23 mouse cellular contexts compared by ENCODE assay signal in genomic region chr14:117426116-117426515, GRCm38 (mm10).
DNase-seq lines count a peak whose midpoint lies in the region; ATAC-seq and TF ChIP-seq lines count a peak whose summit lies in the region.
"Had no signal": no experiment of that assay in that cellular context is flagged by ENCODE, and none has a peak within 500 bp of the region (broad histone marks: within the 10 kb centered on the region; RNA-seq: fewer than 3 reads in every experiment).

No protein-coding gene starts in this region.

- no peaks in the 10 kb centered on the region for H3K36me3 ChIP-seq in forebrain, postnatal 0 days (ENCODE audit: insufficient read depth)
- no peaks in the 10 kb centered on the region for H3K36me3 ChIP-seq in forebrain, embryonic 12.5 days (replicated peaks)
- H3K36me3 ChIP-seq in midbrain, embryonic 13.5 days, result no peaks in the 10 kb centered on the region
- no peaks in the 10 kb centered on the region for H3K36me3 ChIP-seq in midbrain, embryonic 16.5 days (ENCODE audit: control insufficient read depth, insufficient read depth, low read length)
- no peaks in the 10 kb centered on the region for H3K36me3 ChIP-seq in embryonic facial prominence, embryonic 14.5 days (ENCODE audit: control insufficient read depth, insufficient read depth, low read length)
- H3K36me3 ChIP-seq: heart, embryonic 15.5 days; limb, embryonic 13.5 days; liver, embryonic 13.5 days; lung, embryonic 15.5 days had no signal

- H3K4me2 ChIP-seq in forebrain, postnatal 0 days (ENCODE audit: low read depth), result no peak overlapping the region
- H3K4me2 ChIP-seq in forebrain, embryonic 12.5 days, result no peak overlapping the region
- no peak overlapping the region for H3K4me2 ChIP-seq in midbrain, embryonic 13.5 days (replicated peaks)
- H3K4me2 ChIP-seq in midbrain, embryonic 16.5 days (ENCODE audit: low read length), result no peak overlapping the region
- 0 out of 2 replicates have a peak overlapping the region, but pooled peaks have one; percentile 4 for H3K4me2 ChIP-seq in embryonic facial prominence, embryonic 14.5 days (ENCODE audit: low read depth, low read length)
- H3K4me2 ChIP-seq: heart, embryonic 15.5 days; limb, embryonic 13.5 days; liver, embryonic 13.5 days; lung, embryonic 15.5 days had no signal

- no peaks in the 10 kb centered on the region for H3K9me3 ChIP-seq in forebrain, postnatal 0 days (ENCODE audit: low read length)
- H3K9me3 ChIP-seq in forebrain, embryonic 12.5 days, result peaks cover 3% of the 10 kb centered on the region; the same call in 1 of the 2 replicates
- H3K9me3 ChIP-seq in midbrain, embryonic 13.5 days, result peaks cover 5% of the 10 kb centered on the region; the same call in 1 of the 2 replicates
- no peaks in the 10 kb centered on the region for H3K9me3 ChIP-seq in midbrain, embryonic 16.5 days (replicated peaks; ENCODE audit: control insufficient read depth, low read length, poor library complexity, severe bottlenecking)
- no peaks in the 10 kb centered on the region for H3K9me3 ChIP-seq in embryonic facial prominence, embryonic 14.5 days (ENCODE audit: control insufficient read depth, low read length)
- H3K9me3 ChIP-seq: heart, embryonic 15.5 days; limb, embryonic 13.5 days; liver, embryonic 13.5 days; lung, embryonic 15.5 days had no signal

- TF ChIP-seq CTCF in forebrain, postnatal 0 days (IDR thresholded peaks at IDR 0.05; ENCODE audit: low read depth), result no peak

- H3K4me3 ChIP-seq in forebrain, postnatal 0 days (ENCODE audit: low read depth, low read length), result no peak overlapping the region
- H3K4me3 ChIP-seq in forebrain, embryonic 12.5 days (replicated peaks), result no peak overlapping the region
- no peak overlapping the region for H3K4me3 ChIP-seq in midbrain, embryonic 13.5 days (replicated peaks)
- H3K4me3 ChIP-seq in midbrain, embryonic 16.5 days (ENCODE audit: low read depth, low read length), result no peak overlapping the region
- H3K4me3 ChIP-seq in embryonic facial prominence, embryonic 14.5 days (ENCODE audit: low read depth, low read length), result no peak overlapping the region
- H3K4me3 ChIP-seq: heart, embryonic 15.5 days; layer of hippocampus, adult 2 months; limb, embryonic 13.5 days; liver, embryonic 13.5 days; lung, embryonic 15.5 days had no signal

- H3K27me3 ChIP-seq in forebrain, postnatal 0 days (ENCODE audit: insufficient read depth, low read length), result no peaks in the 10 kb centered on the region
- H3K27me3 ChIP-seq in forebrain, embryonic 12.5 days, result no peaks in the 10 kb centered on the region
- H3K27me3 ChIP-seq in midbrain, embryonic 13.5 days, result no peaks in the 10 kb centered on the region
- no peaks in the 10 kb centered on the region for H3K27me3 ChIP-seq in midbrain, embryonic 16.5 days (ENCODE audit: control insufficient read depth, insufficient read depth, low read depth, low read length)
- no peaks in the 10 kb centered on the region for H3K27me3 ChIP-seq in embryonic facial prominence, embryonic 14.5 days (replicated peaks; ENCODE audit: control insufficient read depth, insufficient read depth, low read length)
- H3K27me3 ChIP-seq: heart, embryonic 15.5 days; limb, embryonic 13.5 days; liver, embryonic 13.5 days; lung, embryonic 15.5 days had no signal

- no peak overlapping the region for H3K27ac ChIP-seq in forebrain, postnatal 0 days (ENCODE audit: low read depth, low read length)
- no peak overlapping the region for H3K27ac ChIP-seq in forebrain, embryonic 12.5 days
- H3K27ac ChIP-seq in midbrain, embryonic 13.5 days, result no peak overlapping the region
- H3K27ac ChIP-seq in midbrain, embryonic 16.5 days (ENCODE audit: low read length), result no peak overlapping the region
- H3K27ac ChIP-seq in embryonic facial prominence, embryonic 14.5 days (replicated peaks; ENCODE audit: low read depth, low read length), result no peak overlapping the region
- H3K27ac ChIP-seq: heart, embryonic 15.5 days; layer of hippocampus, adult 2 months; limb, embryonic 13.5 days; liver, embryonic 13.5 days; lung, embryonic 15.5 days had no signal

- H3K9ac ChIP-seq in forebrain, postnatal 0 days, result no peak overlapping the region
- no peak overlapping the region for H3K9ac ChIP-seq in forebrain, embryonic 12.5 days
- no peak overlapping the region for H3K9ac ChIP-seq in midbrain, embryonic 13.5 days (replicated peaks)
- H3K9ac ChIP-seq in midbrain, embryonic 16.5 days (ENCODE audit: low read depth, low read length), result no peak overlapping the region
- H3K9ac ChIP-seq in embryonic facial prominence, embryonic 14.5 days (ENCODE audit: low read depth, low read length), result no peak overlapping the region
- H3K9ac ChIP-seq: heart, embryonic 15.5 days; limb, embryonic 13.5 days; liver, embryonic 13.5 days; lung, embryonic 15.5 days had no signal

- 17% methylated on average over 7 of the region's 7 CpGs for WGBS in forebrain, postnatal 0 days
- 23% methylated on average over 7 of the region's 7 CpGs for WGBS in forebrain, embryonic 12.5 days
- 18% methylated on average over 7 of the region's 7 CpGs for WGBS in midbrain, embryonic 13.5 days
- WGBS in midbrain, embryonic 16.5 days, result 19% methylated on average over 7 of the region's 7 CpGs
- WGBS in embryonic facial prominence, embryonic 14.5 days, result 29% methylated on average over 7 of the region's 7 CpGs

- no peaks in the 10 kb centered on the region for H3K4me1 ChIP-seq in forebrain, postnatal 0 days (ENCODE audit: insufficient read depth)
- H3K4me1 ChIP-seq in forebrain, embryonic 12.5 days, result peaks cover 13% of the 10 kb centered on the region
- H3K4me1 ChIP-seq in midbrain, embryonic 13.5 days (replicated peaks), result peaks cover 5% of the 10 kb centered on the region; the same call in 1 of the 2 replicates
- H3K4me1 ChIP-seq in midbrain, embryonic 16.5 days (ENCODE audit: control insufficient read depth, insufficient read depth, low read length), result no peaks in the 10 kb centered on the region
- peaks cover 4% of the 10 kb centered on the region; the same call in 1 of the 2 replicates for H3K4me1 ChIP-seq in embryonic facial prominence, embryonic 14.5 days (ENCODE audit: control insufficient read depth, insufficient read depth, low read length)
- H3K4me1 ChIP-seq: heart, embryonic 15.5 days; liver, embryonic 13.5 days; lung, embryonic 15.5 days had no signal

- peak; percentile 53 for ATAC-seq in forebrain, postnatal 0 days
- no peak for ATAC-seq in forebrain, embryonic 12.5 days (ENCODE audit: low FRiP score)
- peak; percentile 55; the same call in 1 of the 2 replicates for ATAC-seq in midbrain, embryonic 13.5 days
- no peak for ATAC-seq in midbrain, embryonic 16.5 days
- peak; percentile 55; the same call in 1 of the 2 replicates for ATAC-seq in embryonic facial prominence, embryonic 14.5 days (ENCODE audit: low read depth)

- no peak for DNase-seq in forebrain, postnatal 0 days
- peak; percentile 40 for DNase-seq in embryonic facial prominence, embryonic 14.5 days (ENCODE audit: low spot score)
- DNase-seq in ovary, postnatal 36 days (ENCODE audit: low spot score), result no peak
- no peak for DNase-seq in ovary, postnatal 10 days (ENCODE audit: low spot score)
- DNase-seq: cerebellum, adult 8-10 months; gastrocnemius, postnatal 25 days; heart, postnatal 4 days; kidney, adult 2 months; kidney, postnatal 14 days; layer of hippocampus, postnatal 36 days; liver, embryonic 13.5 days; lung, postnatal 4 days; right cerebral cortex, postnatal 14 days; spleen, adult 18-20 months; thymus, adult 18-20 months; thymus, postnatal 4 days had no signal

Comparison
In these comparisons a context has a peak if more than half of its experiments do, and no peak if none do; other contexts are left out.
1. ATAC-seq: peak in forebrain, postnatal 0 days (single experiment), midbrain, embryonic 13.5 days (single experiment) and embryonic facial prominence, embryonic 14.5 days (single experiment); none in forebrain, embryonic 12.5 days (single experiment) and midbrain, embryonic 16.5 days (single experiment).